Mouse (Mus musculus) CH12.LX (cell line): ENCODE results near the gene Atf4. TPM values are rescaled to one million over a fixed set of nuclear protein-coding genes. Genes with fewer than 3 reads are reported as not detected.

Experiments used
- DNase-seq: peaks from one replicate; pipeline ENCODE4 v3.0.0-alpha.2; 2013; ENCODE audit errors: extremely low read depth
- H3K27ac ChIP-seq: 2 replicates; pipeline ENCODE4 v1.5.1; 2012; ENCODE audit warnings: low read depth, mild to moderate bottlenecking, control low read depth, moderate library complexity; ENCODE audit not compliant: insufficient read depth
- H3K27me3 ChIP-seq: replicated peaks from 2 replicates; pipeline ENCODE3; 2012; ENCODE audit warnings: inconsistent platforms
- H3K36me3 ChIP-seq, 2 experiments: replicated peaks in 1 of 2; 2 replicates each; pipeline versions ENCODE3 to v1.6.1; 2012; ENCODE audit warnings: inconsistent platforms in 1 of 2, low read length in 1 of 2, mild to moderate bottlenecking in 1 of 2, mixed read lengths in 1 of 2, moderate library complexity in 1 of 2; ENCODE audit not compliant: control insufficient read depth in 1 of 2, insufficient read depth in 1 of 2
- H3K4me1 ChIP-seq, 2 experiments: 2 replicates each; pipeline ENCODE4 v1.6.1; 2012; ENCODE audit warnings: inconsistent platforms in 1 of 2, moderate library complexity in 1 of 2; ENCODE audit not compliant: insufficient read depth in 2 of 2, control insufficient read depth in 1 of 2
- H3K4me2 ChIP-seq: 2 replicates; pipeline ENCODE4 v1.6.1; 2012; ENCODE audit warnings: low read depth, mild to moderate bottlenecking, control low read depth; ENCODE audit not compliant: poor library complexity, insufficient read depth, severe bottlenecking
- H3K4me3 ChIP-seq, 3 experiments: fragments of 150-350 bp in 1 of 3; sonication (generic) in 1 of 3; replicated peaks in 1 of 3; 2 replicates each; pipeline versions ENCODE3 to v1.5.1; 2011 to 2012; ENCODE audit warnings: low read depth in 2 of 3, low read length in 2 of 3, mild to moderate bottlenecking in 2 of 3, moderate library complexity in 2 of 3, control low read depth in 1 of 3, improper control_type of control experiment in 1 of 3, inconsistent platforms in 1 of 3, mixed read lengths in 1 of 3; ENCODE audit not compliant: poor library complexity in 1 of 3
- H3K79me2 ChIP-seq: replicated peaks from 2 replicates; pipeline ENCODE4 v1.6.1; 2012; ENCODE audit warnings: mild to moderate bottlenecking, moderate library complexity; ENCODE audit not compliant: control insufficient read depth, poor library complexity, insufficient read depth, severe bottlenecking; ENCODE audit errors: extremely low read depth
- H3K9ac ChIP-seq: 2 replicates; pipeline ENCODE4 v1.6.1; 2012; ENCODE audit warnings: low read depth, mild to moderate bottlenecking, control low read depth, moderate library complexity; ENCODE audit not compliant: insufficient read depth
- H3K9me3 ChIP-seq: replicated peaks from 2 replicates; pipeline ENCODE3; 2012; ENCODE audit warnings: low read length, inconsistent platforms, mixed read lengths
- BHLHE40 ChIP-seq: IDR thresholded peaks from 2 replicates; pipeline ENCODE4 v1.6.1; 2011; ENCODE audit warnings: mild to moderate bottlenecking, low read depth, low read length, improper control_type of control experiment
- CHD1 ChIP-seq: IDR thresholded peaks from 2 replicates; pipeline ENCODE4 v1.6.1; 2012; ENCODE audit warnings: low read depth, low read length, improper control_type of control experiment, inconsistent platforms
- CHD2 ChIP-seq: IDR thresholded peaks from 2 replicates; pipeline ENCODE4 v1.6.1; 2011; ENCODE audit warnings: low read length, improper control_type of control experiment
- CTCF ChIP-seq, 2 experiments: IDR thresholded peaks in 1 of 2; conservative IDR thresholded peaks in 1 of 2; 2 replicates each; pipeline ENCODE4 v1.5.1; 2011 to 2012; ENCODE audit warnings: low read depth in 2 of 2, low read length in 2 of 2, improper control_type of control experiment in 1 of 2, inconsistent platforms in 1 of 2, mild to moderate bottlenecking in 1 of 2, moderate library complexity in 1 of 2
- ELF1 ChIP-seq: IDR thresholded peaks from 2 replicates; pipeline ENCODE4 v1.6.1; 2014; ENCODE audit warnings: low read depth, mild to moderate bottlenecking, inconsistent platforms, low read length, improper control_type of control experiment
- EP300 ChIP-seq: IDR thresholded peaks from 2 replicates; pipeline ENCODE4 v1.6.1; 2011; ENCODE audit warnings: low read length, improper control_type of control experiment
- ETS1 ChIP-seq: conservative IDR thresholded peaks from 2 replicates; pipeline ENCODE4 v1.6.1; 2012; ENCODE audit warnings: low read depth, mild to moderate bottlenecking, inconsistent platforms, low read length, improper control_type of control experiment, moderate library complexity
- HCFC1 ChIP-seq: IDR thresholded peaks from 2 replicates; pipeline ENCODE4 v1.6.1; 2012; ENCODE audit warnings: low read depth, mild to moderate bottlenecking, inconsistent platforms, low read length, improper control_type of control experiment
- IRF4 ChIP-seq: IDR thresholded peaks from 2 replicates; pipeline ENCODE4 v1.6.1; 2014; ENCODE audit warnings: low read depth, mild to moderate bottlenecking, inconsistent platforms, low read length, improper control_type of control experiment
- JUN ChIP-seq: IDR thresholded peaks from 2 replicates; pipeline ENCODE4 v1.6.1; 2011; ENCODE audit warnings: low read depth, mild to moderate bottlenecking, low read length, improper control_type of control experiment, moderate library complexity; ENCODE audit not compliant: insufficient read depth
- MAFK ChIP-seq: IDR thresholded peaks from 2 replicates; pipeline ENCODE4 v1.6.1; 2011; ENCODE audit warnings: low read length, improper control_type of control experiment; ENCODE audit not compliant: insufficient replicate concordance
- MAX ChIP-seq: IDR thresholded peaks from 2 replicates; pipeline ENCODE4 v1.6.1; 2011; ENCODE audit warnings: low read length, improper control_type of control experiment
- MAZ ChIP-seq: IDR thresholded peaks from 2 replicates; pipeline ENCODE4 v1.6.1; 2012; ENCODE audit warnings: low read depth, mild to moderate bottlenecking, inconsistent platforms, low read length, improper control_type of control experiment, moderate library complexity
- MEF2A ChIP-seq: IDR thresholded peaks from 2 replicates; pipeline ENCODE4 v1.6.1; 2014; ENCODE audit warnings: low read depth, mild to moderate bottlenecking, inconsistent platforms, low read length, improper control_type of control experiment, borderline replicate concordance
- MXI1 ChIP-seq: IDR thresholded peaks from 2 replicates; pipeline ENCODE4 v1.6.1; 2011; ENCODE audit warnings: mild to moderate bottlenecking, low read depth, low read length, improper control_type of control experiment
- MYC ChIP-seq: IDR thresholded peaks from 2 replicates; pipeline ENCODE4 v1.6.1; 2011; ENCODE audit warnings: low read depth, mild to moderate bottlenecking, improper control_type of control experiment, low read length
- NELFE ChIP-seq: IDR thresholded peaks from 2 replicates; pipeline ENCODE4 v1.6.1; 2011; ENCODE audit warnings: low read depth, low read length, improper control_type of control experiment
- NRF1 ChIP-seq: IDR thresholded peaks from 2 replicates; pipeline ENCODE4 v1.6.1; 2014; ENCODE audit warnings: low read depth, mild to moderate bottlenecking, inconsistent platforms, low read length, improper control_type of control experiment, moderate library complexity
- POLR2AphosphoS2 ChIP-seq: IDR thresholded peaks from 2 replicates; pipeline ENCODE4 v1.6.1; 2011; ENCODE audit warnings: low read depth, low read length, improper control_type of control experiment
- RAD21 ChIP-seq: IDR thresholded peaks from 2 replicates; pipeline ENCODE4 v1.6.1; 2011; ENCODE audit warnings: low read depth, mild to moderate bottlenecking, low read length, improper control_type of control experiment, moderate library complexity
- SIN3A ChIP-seq: IDR thresholded peaks from 2 replicates; pipeline ENCODE4 v1.6.1; 2012; ENCODE audit warnings: low read length, improper control_type of control experiment, inconsistent platforms
- SMC3 ChIP-seq: IDR thresholded peaks from 2 replicates; pipeline ENCODE4 v1.6.1; 2011; ENCODE audit warnings: low read depth, low read length, improper control_type of control experiment
- UBTF ChIP-seq: IDR thresholded peaks from 2 replicates; pipeline ENCODE4 v1.6.1; 2012; ENCODE audit warnings: low read depth, mild to moderate bottlenecking, inconsistent platforms, low read length, improper control_type of control experiment, moderate library complexity
- USF1 ChIP-seq: IDR thresholded peaks from 2 replicates; pipeline ENCODE4 v1.6.1; 2014; ENCODE audit warnings: low read depth, mild to moderate bottlenecking, inconsistent platforms, low read length, improper control_type of control experiment
- USF2 ChIP-seq: conservative IDR thresholded peaks from 2 replicates; pipeline ENCODE4 v1.6.1; 2011; ENCODE audit warnings: low read depth, low read length, improper control_type of control experiment
- ZKSCAN1 ChIP-seq: IDR thresholded peaks from 2 replicates; pipeline ENCODE4 v1.6.1; 2012; ENCODE audit warnings: low read depth, inconsistent platforms, low read length, improper control_type of control experiment, borderline replicate concordance
- ZMIZ1 ChIP-seq: IDR thresholded peaks from 2 replicates; pipeline ENCODE4 v1.6.1; 2012; ENCODE audit warnings: low read depth, mild to moderate bottlenecking, inconsistent platforms, low read length, improper control_type of control experiment
- dilution Hi-C: fragments of 300-500 bp; cut with MboI; formaldehyde crosslinking; loops from 2 replicates; pipeline ENCODE4 v1.14.3; 2020; ENCODE audit warnings: low sequenced_read_pairs; ENCODE audit not compliant: extremely low pct_unique_long_range_greater_than_20kb, extremely low pct_ligation_motif_present
- in situ Hi-C: fragments of 300-500 bp; cut with MboI; formaldehyde crosslinking; loops from 3 replicates; pipeline ENCODE4 v1.14.3; 2019; ENCODE audit warnings: low sequenced_read_pairs, low pct_ligation_motif_present, low pct_unique_long_range_greater_than_20kb, mixed read lengths
- polyA plus RNA-seq: library from polyadenylated mRNA; unstranded; fragments of >175 nt; gene quantifications from 2 replicates; pipeline ENCODE4 v1.2.1, GENCODE M21; 2012; ENCODE audit warnings: low read depth; ENCODE audit not compliant: insufficient read length
- total RNA-seq, 2 experiments: library from RNA; depleted of rRNA; stranded (reverse); fragments of 300-350 nt in 1 of 2; fragments of >200 nt in 1 of 2; gene quantifications; 2 replicates each; pipeline ENCODE4 v1.2.3; 2012 to 2014

Gene Atf4
- total and polyA plus RNA-seq, 3 experiments: 357 to 819 (median 486) TPM

DNA sequence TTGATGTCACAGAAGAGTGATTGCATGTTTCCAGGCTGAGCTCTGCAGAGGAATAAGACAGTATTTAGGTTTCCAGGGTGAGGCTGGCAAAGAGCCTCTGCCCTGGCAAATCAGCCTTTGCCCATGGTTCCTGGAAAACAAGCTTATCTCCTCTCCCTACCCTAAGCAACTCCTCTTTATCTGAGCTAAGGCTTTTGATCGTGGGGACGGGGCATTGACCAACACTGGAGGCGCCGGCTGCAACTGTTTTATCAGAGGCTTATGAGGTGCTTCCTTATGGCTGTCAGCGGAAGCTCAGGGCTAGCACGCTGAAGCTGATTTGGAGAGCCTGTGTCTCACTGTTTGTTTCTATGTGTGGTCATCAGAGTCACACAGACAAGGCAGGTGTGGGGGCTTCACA, 4.4 kb upstream of the Atf4 start:
- dilution Hi-C loops: no loop called here
- Histone ChIP-seq H3K27ac (no peak overlapping the region), H3K4me3 (no peak overlapping the region)

DNA sequence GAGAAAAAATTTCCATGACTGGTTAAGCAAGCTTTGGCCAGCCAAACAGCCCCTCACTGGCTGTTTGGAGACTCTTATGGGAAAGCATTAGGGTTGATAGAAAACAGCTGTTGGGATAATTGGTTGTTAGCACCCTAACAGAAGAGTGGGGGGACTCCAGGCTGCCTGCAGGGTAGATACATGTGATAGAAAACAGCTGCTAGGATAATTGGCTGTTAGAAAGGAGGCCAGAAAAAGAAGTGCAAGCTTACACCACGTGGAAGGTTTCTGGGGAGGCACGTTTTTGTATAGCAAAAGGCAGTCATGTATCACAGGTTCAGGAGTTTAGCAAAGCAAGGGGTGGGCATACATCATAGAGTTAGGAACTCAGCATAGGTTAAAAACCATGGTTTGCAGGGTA, 1.5 kb upstream of the Atf4 start:
- Histone ChIP-seq H3K9ac (no peak overlapping the region), H3K36me3 (peaks cover 56 to 72% of the 10 kb centered on the region in 2 experiments), H3K4me3 (peak overlapping the region in 2 of 3 experiments; percentile 67 to 94), H3K9me3 (no peaks in the 10 kb centered on the region), H3K27ac (0 out of 2 replicates have a peak overlapping the region, but pooled peaks have one; percentile 30), H3K27me3 (no peaks in the 10 kb centered on the region), H3K4me1 (peaks cover 9 to 32% of the 10 kb centered on the region in 2 experiments), H3K79me2 (peaks cover 19% of the 10 kb centered on the region), H3K4me2 (peak overlapping the region; percentile 68; the same call in 1 of the 2 replicates)
- TF ChIP-seq MYC: peak; percentile 69
- no peak for TF ChIP-seq ELF1
- no peak for TF ChIP-seq RAD21
- TF ChIP-seq UBTF: no peak
- no peak for TF ChIP-seq MEF2A
- TF ChIP-seq POLR2AphosphoS2: no peak
- TF ChIP-seq IRF4: no peak
- no peak for TF ChIP-seq CHD1
- TF ChIP-seq SIN3A: 0 out of 2 replicates have a peak, but pooled peaks have one; percentile 39
- TF ChIP-seq BHLHE40: peak; percentile 25; the same call in 1 of the 2 replicates
- TF ChIP-seq CHD2: no peak
- no peak for TF ChIP-seq USF2
- TF ChIP-seq ZMIZ1: 0 out of 2 replicates have a peak, but pooled peaks have one; percentile 22
- TF ChIP-seq NELFE: no peak
- TF ChIP-seq MXI1: peak; percentile 62; the same call in 1 of the 2 replicates
- TF ChIP-seq NRF1: no peak
- no peak for TF ChIP-seq JUN
- TF ChIP-seq MAX: 0 out of 2 replicates have a peak, but pooled peaks have one; percentile 57
- TF ChIP-seq EP300: no peak
- TF ChIP-seq ZKSCAN1: no peak
- in situ Hi-C loops (loop anchor here (25.0 kb wide), 1 partner anchor 709 kb away; no protein-coding TSS in a partner anchor), dilution Hi-C loops (no loop called here)
- DNase-seq: no peak

More for the DNA sequence above, 4.4 kb upstream of the Atf4 start:
- Histone ChIP-seq H3K36me3 (peaks cover 56 to 74% of the 10 kb centered on the region in 2 experiments), H3K9ac (no peak overlapping the region), H3K4me1 (peaks cover 2 to 13% of the 10 kb centered on the region in 2 experiments; a peak in 3 of 4 replicates), H3K27me3 (no peaks in the 10 kb centered on the region), H3K4me2 (no peak overlapping the region), H3K79me2 (peaks cover 4% of the 10 kb centered on the region; the same call in 1 of the 2 replicates), H3K9me3 (no peaks in the 10 kb centered on the region)
- TF ChIP-seq JUN: no peak
- no peak for TF ChIP-seq UBTF
- no peak for TF ChIP-seq CHD2
- no peak for TF ChIP-seq MYC
- no peak for TF ChIP-seq EP300
- TF ChIP-seq BHLHE40: no peak
- TF ChIP-seq MAX: no peak
- no peak for TF ChIP-seq MAFK
- no peak for TF ChIP-seq HCFC1
- no peak for TF ChIP-seq MXI1
- TF ChIP-seq ZKSCAN1: no peak
- no peak for TF ChIP-seq MEF2A
- no peak for TF ChIP-seq SMC3
- TF ChIP-seq ZMIZ1: no peak
- TF ChIP-seq CTCF (conservative IDR thresholded peaks at IDR 0.05 in 1 of 2, IDR thresholded peaks at IDR 0.05 in 1 of 2; ENCODE audit: low read depth in 2 of 2, low read length in 2 of 2): no peak
- TF ChIP-seq SIN3A: no peak
- TF ChIP-seq ETS1: no peak
- TF ChIP-seq MAZ: no peak
- TF ChIP-seq NELFE: no peak
- no peak for TF ChIP-seq USF1
- DNase-seq: no peak
- in situ Hi-C loops: loop anchor here (25.0 kb wide), 1 partner anchor 712 kb away; no protein-coding TSS in a partner anchor
